Mouse (Mus musculus) G1E-ER4 (cell line): ENCODE measurements around the gene Iqgap2. TPM values are rescaled to one million over a fixed set of nuclear protein-coding genes. Genes with fewer than 3 reads are reported as not detected.

Source experiments
- GATA1 ChIP-seq: IDR thresholded peaks from one replicate; pipeline ENCODE4 v1.8.0; 2012; ENCODE audit warnings: low read length, inconsistent platforms
- polyA plus RNA-seq: library from polyadenylated mRNA; stranded (reverse); fragments of >175 nt; gene quantifications from 2 replicates; pipeline ENCODE4 v1.2.3, GENCODE M21; 2012

The Iqgap2 gene
- polyA plus RNA-seq, 1 experiment: 4.4 TPM

GRCm38 (mm10) chr13:95851611-95852010, 40.1 kb downstream of the Iqgap2 start:
- no peak for TF ChIP-seq GATA1

DNA sequence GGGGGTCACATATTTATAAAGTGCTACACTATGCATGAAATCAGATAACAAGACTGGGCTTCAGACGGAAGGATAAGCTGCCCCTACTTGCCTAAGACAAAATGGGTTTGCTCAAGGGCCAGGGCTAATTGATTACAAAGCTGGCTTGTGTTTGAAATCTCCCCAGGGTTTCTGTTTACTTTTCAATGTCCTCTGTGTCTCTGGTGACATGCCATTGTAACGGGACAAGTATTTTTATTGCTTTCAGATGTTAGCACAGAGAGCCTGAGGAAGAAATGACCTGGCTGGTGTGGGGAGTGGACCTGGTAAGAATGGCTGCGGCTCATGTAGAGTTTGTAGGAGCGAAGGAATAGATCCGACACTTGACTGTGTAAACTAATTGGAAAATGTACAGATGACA, 41.3 kb downstream of the Iqgap2 start:
- TF ChIP-seq GATA1: no peak

DNA sequence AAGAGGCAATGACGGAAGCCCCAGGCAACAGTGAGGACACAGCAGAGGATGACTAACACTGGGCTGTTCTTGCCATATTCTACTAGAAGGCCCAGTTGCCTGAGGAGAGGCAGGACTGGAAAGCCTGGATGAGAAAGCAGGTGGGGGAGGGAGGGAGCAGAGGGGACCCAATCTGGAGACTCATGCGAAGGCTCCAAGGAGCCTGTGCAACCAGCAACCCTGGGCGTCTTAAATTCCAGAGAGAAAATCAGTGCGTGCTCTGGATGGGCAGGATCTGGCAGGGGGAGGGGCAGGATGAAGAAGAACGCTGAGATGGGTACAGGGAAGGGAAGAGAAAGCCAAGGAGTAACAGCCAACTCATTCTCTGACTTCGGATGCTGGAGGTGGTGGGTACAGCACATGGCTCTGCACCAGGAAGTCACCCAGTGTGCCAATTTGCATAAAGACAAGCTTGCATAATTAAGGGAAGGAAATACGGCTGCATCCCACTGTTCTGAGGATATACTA, 42.2 kb downstream of the Iqgap2 start:
- no peak for TF ChIP-seq GATA1

DNA sequence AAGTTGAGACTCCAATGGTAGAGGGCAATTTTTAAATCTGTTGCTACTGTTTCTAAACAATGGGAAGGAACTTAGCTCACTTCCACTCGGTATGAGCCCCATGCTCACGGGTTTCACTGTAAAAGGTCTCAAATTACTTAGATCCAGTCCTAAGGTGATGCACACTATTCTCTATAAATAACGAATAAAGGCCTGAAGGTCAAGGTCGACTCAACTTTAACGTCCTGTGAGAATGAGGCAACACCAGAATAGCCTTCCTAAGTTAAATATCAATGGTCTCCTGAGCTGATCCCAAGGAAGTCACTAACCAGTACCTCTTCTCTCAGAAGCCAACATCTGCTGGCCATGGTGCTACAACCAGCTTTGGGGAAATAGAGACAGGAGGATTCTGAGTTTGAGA, 45.4 kb downstream of the Iqgap2 start:
- TF ChIP-seq GATA1: no peak

GRCm38 (mm10) chr13:95844950-95845349, 46.8 kb downstream of the Iqgap2 start:
- TF ChIP-seq GATA1: no peak

DNA sequence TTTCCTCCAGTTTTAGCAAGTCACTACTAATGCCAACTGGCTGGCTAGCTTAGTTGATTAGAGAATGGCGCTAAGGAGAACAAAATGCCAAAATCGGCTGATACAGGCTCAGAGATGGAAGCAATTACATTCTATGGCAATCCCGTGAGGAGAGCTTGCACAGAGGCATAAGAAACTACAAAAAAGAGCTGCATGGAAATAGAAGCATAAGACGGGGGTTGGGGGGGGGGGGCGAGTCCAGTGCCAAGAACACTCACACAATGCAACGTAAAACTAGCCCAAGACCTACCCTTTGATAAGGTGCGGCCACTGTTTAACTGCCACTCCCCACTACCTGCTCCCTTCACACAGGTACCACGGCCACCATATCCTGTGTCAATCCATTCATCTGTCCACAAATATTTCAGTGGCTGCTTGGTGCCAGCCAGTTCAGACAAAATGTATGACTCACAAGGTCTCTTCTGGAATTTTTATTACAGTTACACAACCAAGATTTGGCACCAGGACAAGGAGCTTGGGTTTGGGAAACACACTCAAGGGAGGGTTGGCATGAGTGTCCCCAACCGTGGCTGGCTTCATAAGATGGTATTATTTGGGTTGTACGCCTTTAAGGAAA, 48.2 kb downstream of the Iqgap2 start:
- no peak for TF ChIP-seq GATA1

DNA sequence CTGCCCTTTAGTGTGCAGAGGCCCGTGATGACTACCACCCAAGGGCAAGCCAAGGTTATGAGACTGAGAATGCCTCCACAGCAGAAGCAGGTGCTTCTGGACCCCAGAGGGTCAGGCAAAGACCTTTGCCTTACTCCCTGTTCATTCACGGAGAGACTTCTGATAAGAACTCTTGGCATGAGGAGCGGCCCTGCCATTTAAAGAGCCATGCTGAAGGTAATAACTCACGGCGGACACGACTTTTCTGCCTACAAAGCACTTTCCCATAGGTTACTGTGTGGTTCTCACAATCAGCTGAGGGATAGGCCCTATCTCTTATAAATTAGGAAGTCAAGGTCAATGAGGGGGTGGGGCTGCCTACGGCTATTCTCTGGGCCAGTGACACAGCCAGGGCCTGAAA, 48.9 kb downstream of the Iqgap2 start:
- no peak for TF ChIP-seq GATA1

GRCm38 (mm10) chr13:95841946-95842345, 49.8 kb downstream of the Iqgap2 start:
- no peak for TF ChIP-seq GATA1

DNA sequence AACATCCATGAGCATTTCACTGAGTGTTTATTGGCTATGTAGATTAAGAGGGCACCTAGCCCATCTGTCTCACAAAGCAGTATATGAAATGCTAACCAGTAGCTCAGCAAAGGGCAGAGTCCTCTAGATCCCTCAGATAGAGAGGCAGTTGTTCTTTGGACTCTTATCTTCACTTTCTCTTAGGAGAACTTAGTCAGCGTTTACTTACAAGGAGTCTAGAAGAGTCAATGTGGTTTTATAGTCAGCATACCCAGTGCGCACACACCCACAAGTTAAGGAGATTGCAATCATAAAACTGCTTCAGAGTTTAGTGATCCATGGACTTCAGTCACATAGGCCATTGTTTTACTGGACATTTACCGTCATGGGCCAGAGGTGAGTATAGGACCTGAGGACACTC, 54.8 kb downstream of the Iqgap2 start:
- peak; percentile 24 for TF ChIP-seq GATA1

DNA sequence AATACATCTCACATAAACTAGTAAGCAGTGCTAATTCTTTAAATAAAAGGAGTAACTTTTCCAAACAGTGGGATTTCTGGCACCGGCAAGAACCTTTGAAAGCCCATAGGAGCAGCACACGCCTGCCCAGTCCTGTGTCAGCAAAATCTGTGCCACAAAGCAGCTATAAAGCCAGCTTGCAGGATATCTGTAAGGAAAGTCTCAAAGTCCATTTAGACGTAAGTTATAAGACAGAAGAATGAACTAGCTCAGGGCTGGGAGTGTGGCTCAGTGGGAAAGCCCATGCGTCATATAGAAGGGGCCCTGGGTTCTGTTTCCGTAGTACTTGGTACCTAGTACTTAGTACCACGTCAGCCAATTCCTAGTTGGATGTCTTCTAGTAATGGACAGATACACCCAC, 58.2 kb downstream of the Iqgap2 start:
- TF ChIP-seq GATA1: no peak

DNA sequence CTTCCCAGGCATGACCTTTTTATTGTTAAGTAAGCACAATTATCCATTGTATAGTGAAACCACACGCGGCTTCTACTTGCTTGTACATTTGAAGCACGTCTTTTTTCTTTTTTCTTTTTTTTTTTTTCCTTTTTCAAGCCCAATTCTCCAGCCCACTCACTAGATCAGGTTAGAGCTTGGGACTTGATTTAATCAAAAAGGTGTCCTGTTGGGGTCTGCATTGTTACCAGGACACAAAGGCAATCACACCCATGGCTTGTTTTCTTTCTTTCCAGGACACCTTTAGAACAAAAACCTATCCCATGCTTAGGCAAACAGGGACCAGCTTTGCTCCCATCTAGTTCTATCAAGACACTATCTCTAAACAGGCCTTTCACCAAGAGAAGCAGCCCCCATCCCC, 59.0 kb downstream of the Iqgap2 start:
- no peak for TF ChIP-seq GATA1

DNA sequence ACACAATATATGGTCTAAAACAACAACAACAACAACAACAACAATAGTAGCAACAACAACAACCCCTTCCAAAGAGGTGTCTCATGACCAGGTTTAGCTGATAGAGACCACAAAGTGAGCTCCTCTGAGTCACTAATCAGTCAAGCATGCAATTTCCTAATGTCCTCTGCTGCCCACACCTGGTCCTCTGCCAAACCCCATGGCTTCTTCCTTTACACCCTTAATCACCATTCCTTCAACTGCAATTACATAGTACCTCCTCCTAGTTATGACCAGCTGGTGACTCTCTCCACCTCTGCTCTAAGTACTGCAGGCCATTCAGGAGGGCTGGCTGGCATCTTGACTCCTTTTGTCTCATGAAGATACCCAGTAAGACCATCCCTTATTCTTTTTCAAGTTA, 60.0 kb downstream of the Iqgap2 start:
- no peak for TF ChIP-seq GATA1

DNA sequence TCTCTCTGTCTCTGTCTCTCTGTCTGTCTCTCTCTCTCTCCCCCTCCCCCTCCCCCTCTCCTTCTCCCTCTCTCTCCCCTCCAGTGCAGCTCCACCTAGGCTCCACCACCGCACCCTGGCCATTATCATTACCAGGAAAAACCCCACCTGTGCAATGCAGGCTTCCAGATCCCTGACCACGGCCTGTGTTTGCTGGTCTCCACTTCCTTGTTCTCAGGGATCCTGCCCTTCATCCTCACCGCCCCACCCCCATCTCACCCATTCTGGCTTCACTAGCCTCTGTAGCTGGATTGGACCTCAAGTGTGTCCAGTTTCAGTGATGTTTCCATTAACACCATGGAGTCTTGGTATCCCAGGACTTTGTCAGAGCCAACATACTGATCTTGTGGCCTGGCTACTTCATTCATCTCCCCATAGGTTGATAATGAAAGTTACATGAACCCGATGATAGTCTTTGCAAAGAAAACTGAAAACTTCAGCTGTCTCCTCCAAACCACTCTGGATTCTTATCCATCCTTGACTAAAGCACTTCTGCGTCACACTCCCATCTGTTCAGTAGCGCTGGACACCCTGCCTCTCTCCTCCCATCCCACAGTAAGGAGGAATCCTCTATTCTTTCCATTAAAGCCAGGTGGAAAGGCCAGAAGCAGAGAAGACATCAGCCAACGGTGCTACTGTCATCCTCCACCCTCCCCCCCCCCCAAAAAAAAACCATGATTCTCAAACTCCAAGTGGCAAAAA, 62.1 kb downstream of the Iqgap2 start:
- TF ChIP-seq GATA1: no peak

DNA sequence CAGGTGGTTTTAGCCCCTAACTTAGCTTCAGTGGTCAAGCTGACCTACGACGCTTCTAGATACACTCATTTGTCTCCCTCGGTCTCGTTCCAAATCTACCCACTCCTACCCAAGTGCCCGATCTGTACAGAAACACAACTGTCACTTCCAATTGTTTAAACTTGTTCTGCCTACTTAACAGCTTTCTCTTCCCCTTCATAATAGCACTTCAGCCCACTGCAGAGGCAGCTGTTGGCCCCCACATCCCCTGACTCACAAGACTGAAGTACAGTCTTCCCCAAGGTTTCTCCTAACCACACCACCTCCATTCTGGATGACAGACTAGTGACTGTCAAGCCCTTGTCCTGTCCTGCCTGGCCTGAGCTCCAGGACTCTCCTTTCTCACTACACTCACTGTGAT, 63.1 kb downstream of the Iqgap2 start:
- no peak for TF ChIP-seq GATA1

DNA sequence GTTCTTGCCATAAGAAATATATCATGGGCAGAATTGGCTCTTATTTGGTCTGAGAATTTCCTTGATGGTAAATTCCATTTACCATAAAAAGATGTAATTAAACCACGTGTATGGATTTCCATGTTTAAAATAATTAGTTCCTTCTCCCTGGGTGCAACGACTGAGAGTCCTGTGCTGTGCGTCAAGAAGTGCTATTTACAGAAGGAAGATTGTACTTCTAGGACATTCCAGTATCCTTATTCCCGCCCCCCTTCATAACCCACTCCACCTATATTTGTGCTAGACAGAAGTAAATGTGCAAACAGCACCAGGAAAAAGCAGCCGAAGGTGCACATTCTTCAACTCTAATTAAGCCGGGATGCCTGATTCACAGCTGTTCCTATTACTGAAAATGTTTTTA, 65.5 kb downstream of the Iqgap2 start:
- TF ChIP-seq GATA1: no peak

- TF ChIP-seq GATA1: no peak
Measured at GRCm38 (mm10) chr13:95822918-95823317, 68.8 kb downstream of the Iqgap2 start.

DNA sequence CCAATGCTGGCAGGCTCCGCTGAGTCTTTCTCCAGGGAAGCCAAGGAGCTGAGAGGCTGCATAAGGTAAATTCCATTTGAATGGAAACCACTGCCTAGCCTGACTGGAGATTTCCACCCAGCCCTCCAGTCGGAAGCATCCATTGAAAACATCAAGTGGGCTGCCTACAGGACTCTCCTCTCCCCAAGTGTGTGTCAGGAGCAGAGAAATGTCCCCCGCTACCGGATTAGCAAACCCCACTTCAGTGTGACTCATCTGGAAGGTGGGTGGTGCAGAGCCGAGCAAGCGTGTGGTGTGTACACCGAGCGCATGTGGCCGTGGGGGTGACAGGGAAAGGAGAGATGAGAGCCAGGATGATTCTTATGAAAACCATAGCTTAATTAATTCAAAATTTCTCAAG, 71.7 kb downstream of the Iqgap2 start:
- no peak for TF ChIP-seq GATA1
